Mouse (Mus musculus): ENCODE results near the gene Mettl9.

The Mettl9 gene

DNA sequence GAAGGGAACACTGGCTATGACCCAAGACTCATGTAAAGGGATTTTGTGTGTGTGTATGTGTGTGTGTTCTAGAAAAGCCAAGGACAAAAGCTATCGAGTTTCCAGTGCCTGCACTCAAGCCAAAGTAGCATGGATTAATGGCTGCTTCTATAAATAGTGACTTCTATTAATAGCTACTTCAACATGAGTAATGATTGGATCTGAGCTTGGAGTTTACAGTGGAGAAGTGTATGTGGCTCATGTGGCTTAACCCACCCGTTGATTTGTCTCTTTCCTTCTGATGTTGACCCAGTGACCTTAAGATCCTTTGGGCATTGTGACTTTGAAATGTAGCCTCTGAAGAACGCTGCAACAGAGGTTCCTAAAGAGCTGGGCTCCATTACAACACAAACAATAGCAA, 77.1 kb downstream of the Mettl9 start:
- peak; percentile 15 for DNase-seq

DNA sequence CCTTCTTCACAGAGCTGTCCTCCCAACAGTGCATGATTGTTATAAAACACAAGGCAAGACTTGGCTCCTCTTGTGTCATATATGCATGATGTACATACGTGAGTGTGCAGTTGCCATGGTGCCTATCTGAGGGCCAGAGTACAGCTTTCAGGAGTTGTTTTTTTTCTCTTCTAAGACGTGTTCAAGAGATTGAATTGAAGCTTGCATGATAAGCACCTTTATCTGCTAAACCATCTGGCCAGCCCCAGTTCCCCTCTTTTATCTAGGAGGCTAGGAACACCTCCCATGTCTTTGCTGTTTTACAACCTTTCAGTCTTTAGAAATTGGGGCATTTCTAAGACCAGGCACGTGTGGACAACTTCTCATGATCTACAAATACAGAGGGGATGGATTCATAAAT, 77.5 kb downstream of the Mettl9 start:
- no peak for DNase-seq

DNA sequence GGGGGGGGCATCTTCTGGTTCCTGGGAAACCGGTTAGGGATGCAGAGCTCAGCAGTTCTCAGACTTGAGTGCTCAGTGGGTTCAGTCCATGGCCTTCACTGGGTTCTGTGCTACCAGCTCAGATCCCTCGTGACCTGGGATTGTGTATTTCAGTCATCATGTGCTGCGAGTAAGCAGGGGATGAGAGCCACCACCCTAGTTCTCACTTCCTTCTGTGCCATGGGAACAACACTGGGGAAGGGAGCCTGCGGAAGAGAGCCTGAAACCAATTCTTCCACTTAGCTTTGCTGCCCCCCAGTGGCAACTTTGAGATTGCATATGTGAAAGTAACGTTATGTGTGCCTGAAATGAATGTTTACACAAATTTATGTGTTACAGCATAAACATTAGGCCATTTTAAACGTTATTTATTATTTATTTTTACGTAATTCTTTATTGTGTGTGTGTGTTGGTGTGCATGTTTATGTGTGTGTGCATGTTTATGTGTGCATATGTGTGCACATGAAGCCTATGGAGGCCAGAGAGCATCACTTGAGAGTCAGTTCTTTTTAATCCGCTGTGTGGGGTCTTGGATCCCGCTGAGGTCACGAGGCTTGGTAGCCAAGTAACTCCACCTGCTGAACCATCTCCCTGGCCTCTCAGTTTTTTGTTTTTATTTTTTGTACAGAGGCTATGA, 86.0 kb downstream of the Mettl9 start:
- peak; percentile 86 for DNase-seq
